Mouse (Mus musculus): ENCODE results near the gene Knstrn.

Knstrn gene

DNA sequence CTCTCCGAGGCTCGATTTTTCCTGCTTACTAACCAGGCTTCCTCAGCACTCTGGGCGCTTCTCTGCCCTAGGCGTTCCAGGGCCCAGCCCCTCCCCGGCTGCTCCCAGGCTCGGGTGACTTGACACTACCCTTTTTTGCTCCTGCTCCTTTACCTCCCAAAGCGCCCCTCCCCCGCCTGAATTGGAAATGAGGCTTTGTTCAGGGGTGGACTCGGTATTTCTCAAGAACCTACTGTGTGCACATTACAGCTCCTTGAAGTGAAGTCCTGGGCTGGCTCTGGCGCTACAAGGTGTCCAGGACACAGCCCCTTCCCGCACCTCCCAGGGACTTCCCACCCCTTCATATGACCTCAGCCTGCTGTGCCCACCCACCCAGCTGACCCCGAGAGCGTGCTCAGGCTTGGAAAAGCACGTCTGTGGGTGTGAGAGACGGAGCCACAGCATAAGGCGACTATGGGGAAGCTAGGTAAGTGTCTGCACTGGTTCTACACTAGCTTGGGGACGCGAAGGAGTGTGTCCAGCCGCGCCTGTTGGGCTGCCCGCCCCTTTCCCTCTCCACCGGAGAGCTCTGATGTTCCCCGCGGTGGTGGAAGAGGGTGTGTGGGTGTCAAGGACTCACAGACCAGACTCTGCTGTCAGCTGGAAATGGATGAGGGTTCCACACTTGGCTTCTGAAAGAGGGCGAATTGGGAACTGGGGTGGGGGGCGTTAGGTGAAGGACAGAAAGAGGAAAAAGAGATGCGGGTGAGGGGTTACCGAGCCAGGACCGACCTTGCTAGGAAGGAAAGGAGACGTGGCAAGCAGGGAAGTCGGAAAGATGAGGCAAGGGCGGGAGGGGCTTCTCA lies 86.4 kb downstream of the Knstrn start, which contains the start of gene Bahd1:
Gene Bahd1 (plus strand): TSS at position 397 of the 845 bp plus-strand sequence.
- no peak for DNase-seq (ENCODE audit: low read depth, low spot score)

DNA sequence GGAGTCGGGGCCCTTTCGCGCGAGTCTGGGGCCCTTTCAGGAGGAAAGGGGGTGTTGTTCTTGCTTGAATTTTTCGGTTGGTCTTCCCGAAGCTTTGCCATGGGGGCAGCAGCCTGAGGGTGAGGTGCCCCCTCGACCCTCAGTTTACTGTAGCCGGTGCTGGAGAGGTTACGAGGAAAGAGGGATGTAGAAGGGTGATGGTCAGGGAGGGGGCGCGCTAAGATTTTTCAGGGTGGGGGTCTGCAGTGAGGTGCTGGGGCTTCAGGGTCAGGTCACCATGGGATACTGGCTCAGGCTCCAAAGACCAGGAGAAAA lies 87.0 kb downstream of the Knstrn start:
- no peak for DNase-seq (ENCODE audit: low read depth, low spot score)

GRCm38 (mm10) chr2:118901175-118902031 lies 87.6 kb downstream of the Knstrn start:
- peak; percentile 87 for DNase-seq (ENCODE audit: low read depth, low spot score)

DNA sequence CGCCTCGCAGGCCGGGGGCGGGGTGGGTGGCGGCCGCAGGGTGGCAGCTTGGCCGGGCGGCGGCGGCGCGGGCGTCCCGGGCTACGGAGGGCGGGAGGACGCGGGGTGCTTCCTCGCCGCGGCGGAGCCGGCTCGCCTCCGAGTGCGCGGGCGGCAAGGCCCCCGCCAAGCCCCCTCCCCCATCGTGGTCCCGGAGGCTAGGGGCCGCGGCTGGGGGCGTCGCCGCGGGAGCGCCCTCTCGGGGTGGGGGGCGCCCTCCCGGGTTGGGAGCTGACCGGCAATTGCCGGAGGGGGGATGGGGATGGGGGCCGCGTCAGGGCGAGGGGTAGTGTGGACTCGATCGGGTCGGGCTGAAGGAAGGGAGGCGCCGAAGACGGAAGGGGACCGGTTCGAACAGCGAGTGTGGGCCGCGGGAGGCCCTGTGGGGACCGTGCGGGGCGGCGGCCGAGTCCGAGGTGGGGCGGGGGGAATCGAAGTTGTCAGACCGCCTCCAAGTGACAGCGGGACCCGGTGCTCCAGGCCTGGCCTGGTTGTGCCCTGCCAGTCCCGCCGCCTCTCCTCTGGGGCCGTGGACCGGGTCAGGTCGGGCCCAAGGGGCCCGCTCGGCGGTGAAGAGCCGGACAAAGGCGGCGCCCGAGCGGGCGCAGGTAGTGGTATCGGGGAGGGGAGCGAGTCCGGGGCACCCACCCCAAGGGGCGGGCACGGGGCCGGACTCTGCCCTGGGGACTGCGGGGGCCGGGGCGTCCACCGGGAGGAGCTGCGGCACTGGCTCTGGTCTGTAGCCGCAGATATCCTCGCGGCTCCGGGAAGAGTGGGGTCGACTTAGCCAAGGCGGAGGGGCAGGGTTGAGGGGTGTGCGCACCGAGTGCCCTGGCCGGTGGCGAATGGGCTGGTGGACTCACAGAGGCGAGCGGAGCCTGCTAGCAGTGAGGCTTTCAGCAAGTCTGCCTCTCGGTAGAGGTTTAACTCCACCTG lies 88.5 kb downstream of the Knstrn start:
- no peak for DNase-seq (ENCODE audit: low read depth, low spot score)

- no peak for DNase-seq (ENCODE audit: low read depth, low spot score)
These were observed 89.5 kb downstream of the Knstrn start for GRCm38 (mm10) chr2:118903333-118903741.
